Mouse (Mus musculus) spleen, adult 2 months (tissue): Measurements from ENCODE around the gene Traip.

Experiments
- CTCF ChIP-seq: fragments of 200-500 bp; IDR thresholded peaks from 2 replicates; pipeline ENCODE4 v1.5.1; 2011; ENCODE audit warnings: mild to moderate bottlenecking, inconsistent platforms; ENCODE audit not compliant: insufficient read depth, insufficient read length, insufficient replicate concordance; ENCODE audit errors: extremely low read depth
- POLR2A ChIP-seq: fragments of 200-500 bp; IDR thresholded peaks from 2 replicates; pipeline ENCODE4 v1.6.1; 2011; ENCODE audit warnings: low read depth, low read length, inconsistent platforms

- no peak for TF ChIP-seq CTCF
- no peak for TF ChIP-seq POLR2A
Observed at GRCm38 (mm10) chr9:107971690-107972541, 22.0 kb downstream of the Traip start.
